Mouse (Mus musculus): ENCODE measurements around the gene C1qtnf1. TPM values are rescaled to one million over a fixed set of nuclear protein-coding genes. Genes with fewer than 3 reads are reported as not detected.

C1qtnf1 gene
- polyA plus RNA-seq, 1 experiment from 2014 or later = 2.7 TPM

- Histone ChIP-seq H3K9ac (ENCODE audit: low read depth, low read length) (no peak overlapping the region), H3K4me2 (no peak overlapping the region), H3K27ac (ENCODE audit: low read depth, low read length) (no peak overlapping the region), H3K27me3 (ENCODE audit: control insufficient read depth, insufficient read depth, low read length) (peaks cover 8% of the 10 kb centered on the region), H3K9me3 (replicated peaks; ENCODE audit: control insufficient read depth, low read length) (no peaks in the 10 kb centered on the region), H3K4me3 (ENCODE audit: low read depth, low read length) (no peak overlapping the region), H3K4me1 (ENCODE audit: control insufficient read depth, insufficient read depth, low read length) (no peaks in the 10 kb centered on the region), H3K36me3 (ENCODE audit: control insufficient read depth, insufficient read depth, low read length) (no peaks in the 10 kb centered on the region)
- no peak for ATAC-seq (replicated peaks; ENCODE audit: insufficient number of reproducible peaks, low FRiP score, low TSS enrichment)
- 68% methylated on average over 8 of the region's 8 CpGs for WGBS (ENCODE audit: insufficient replicate concordance)
Measured at GRCm38 (mm10) chr11:118488191-118488906, 60.3 kb downstream of the C1qtnf1 start.

- Histone ChIP-seq H3K4me2 (no peak overlapping the region), H3K4me3 (ENCODE audit: low read depth, low read length) (no peak overlapping the region), H3K36me3 (ENCODE audit: control insufficient read depth, insufficient read depth, low read length) (no peaks in the 10 kb centered on the region), H3K9ac (ENCODE audit: low read depth, low read length) (no peak overlapping the region), H3K9me3 (replicated peaks; ENCODE audit: control insufficient read depth, low read length) (no peaks in the 10 kb centered on the region), H3K27me3 (ENCODE audit: control insufficient read depth, insufficient read depth, low read length) (peaks cover 8% of the 10 kb centered on the region), H3K27ac (ENCODE audit: low read depth, low read length) (no peak overlapping the region), H3K4me1 (ENCODE audit: control insufficient read depth, insufficient read depth, low read length) (no peaks in the 10 kb centered on the region)
- no peak for ATAC-seq (replicated peaks; ENCODE audit: insufficient number of reproducible peaks, low FRiP score, low TSS enrichment)
- WGBS (ENCODE audit: insufficient replicate concordance) = 85% methylated on average over 12 of the region's 12 CpGs
Measured at GRCm38 (mm10) chr11:118488907-118489270, 60.9 kb downstream of the C1qtnf1 start.

- Histone ChIP-seq H3K4me3 (ENCODE audit: low read depth, low read length) (no peak overlapping the region), H3K36me3 (ENCODE audit: control insufficient read depth, insufficient read depth, low read length) (no peaks in the 10 kb centered on the region), H3K9me3 (replicated peaks; ENCODE audit: control insufficient read depth, low read length) (no peaks in the 10 kb centered on the region), H3K27me3 (ENCODE audit: control insufficient read depth, insufficient read depth, low read length) (peaks cover 11% of the 10 kb centered on the region), H3K27ac (ENCODE audit: low read depth, low read length) (no peak overlapping the region), H3K9ac (ENCODE audit: low read depth, low read length) (peak overlapping the region; percentile 23; the same call in 1 of the 2 replicates), H3K4me1 (ENCODE audit: control insufficient read depth, insufficient read depth, low read length) (peaks cover 3% of the 10 kb centered on the region; the same call in 1 of the 2 replicates), H3K4me2 (peak overlapping the region; percentile 46)
- WGBS (ENCODE audit: insufficient replicate concordance) = 15% methylated on average over 22 of the region's 22 CpGs
- ATAC-seq (replicated peaks; ENCODE audit: insufficient number of reproducible peaks, low FRiP score, low TSS enrichment) = no peak
Measured at GRCm38 (mm10) chr11:118490566-118491218, 62.7 kb downstream of the C1qtnf1 start.

- Histone ChIP-seq H3K27me3 (ENCODE audit: control insufficient read depth, insufficient read depth, low read length) (peaks cover 11% of the 10 kb centered on the region), H3K9ac (ENCODE audit: low read depth, low read length) (no peak overlapping the region), H3K4me2 (no peak overlapping the region), H3K4me1 (ENCODE audit: control insufficient read depth, insufficient read depth, low read length) (peaks cover 3% of the 10 kb centered on the region; the same call in 1 of the 2 replicates), H3K4me3 (ENCODE audit: low read depth, low read length) (no peak overlapping the region), H3K36me3 (ENCODE audit: control insufficient read depth, insufficient read depth, low read length) (no peaks in the 10 kb centered on the region), H3K27ac (ENCODE audit: low read depth, low read length) (no peak overlapping the region), H3K9me3 (replicated peaks; ENCODE audit: control insufficient read depth, low read length) (no peaks in the 10 kb centered on the region)
- 86% methylated on average over 7 of the region's 7 CpGs for WGBS (ENCODE audit: insufficient replicate concordance)
- no peak for ATAC-seq (replicated peaks; ENCODE audit: insufficient number of reproducible peaks, low FRiP score, low TSS enrichment)
Measured at GRCm38 (mm10) chr11:118491230-118491629, 63.2 kb downstream of the C1qtnf1 start.

GRCm38 (mm10) chr11:118493458-118493857 is 65.5 kb downstream of the C1qtnf1 start:
- H3K4me2 ChIP-seq = no peak overlapping the region
- no peaks in the 10 kb centered on the region for H3K9me3 ChIP-seq (replicated peaks; ENCODE audit: control insufficient read depth, low read length)
- no peak for ATAC-seq (replicated peaks; ENCODE audit: insufficient number of reproducible peaks, low FRiP score, low TSS enrichment)
- 62% methylated on average over 2 of the region's 2 CpGs for WGBS (ENCODE audit: insufficient replicate concordance)
- H3K9ac ChIP-seq (ENCODE audit: low read depth, low read length) = no peak overlapping the region
- no peaks in the 10 kb centered on the region for H3K36me3 ChIP-seq (ENCODE audit: control insufficient read depth, insufficient read depth, low read length)
- peaks cover 3% of the 10 kb centered on the region; the same call in 1 of the 2 replicates for H3K4me1 ChIP-seq (ENCODE audit: control insufficient read depth, insufficient read depth, low read length)
- peaks cover 11% of the 10 kb centered on the region for H3K27me3 ChIP-seq (ENCODE audit: control insufficient read depth, insufficient read depth, low read length)
- no peak overlapping the region for H3K27ac ChIP-seq (ENCODE audit: low read depth, low read length)
- no peak overlapping the region for H3K4me3 ChIP-seq (ENCODE audit: low read depth, low read length)

GRCm38 (mm10) chr11:118494001-118494737 is 66.2 kb downstream of the C1qtnf1 start:
- Histone ChIP-seq H3K36me3 (ENCODE audit: control insufficient read depth, insufficient read depth, low read length) (no peaks in the 10 kb centered on the region), H3K4me1 (ENCODE audit: control insufficient read depth, insufficient read depth, low read length) (peaks cover 3% of the 10 kb centered on the region; the same call in 1 of the 2 replicates), H3K4me2 (no peak overlapping the region), H3K9me3 (replicated peaks; ENCODE audit: control insufficient read depth, low read length) (no peaks in the 10 kb centered on the region), H3K27ac (ENCODE audit: low read depth, low read length) (no peak overlapping the region), H3K4me3 (ENCODE audit: low read depth, low read length) (no peak overlapping the region), H3K9ac (ENCODE audit: low read depth, low read length) (no peak overlapping the region), H3K27me3 (ENCODE audit: control insufficient read depth, insufficient read depth, low read length) (peaks cover 11% of the 10 kb centered on the region)
- ATAC-seq (replicated peaks; ENCODE audit: insufficient number of reproducible peaks, low FRiP score, low TSS enrichment) = no peak
- 63% methylated on average over 12 of the region's 12 CpGs for WGBS (ENCODE audit: insufficient replicate concordance)

- Histone ChIP-seq H3K9me3 (replicated peaks; ENCODE audit: control insufficient read depth, low read length) (no peaks in the 10 kb centered on the region), H3K9ac (ENCODE audit: low read depth, low read length) (no peak overlapping the region), H3K4me1 (ENCODE audit: control insufficient read depth, insufficient read depth, low read length) (peaks cover 3% of the 10 kb centered on the region; the same call in 1 of the 2 replicates), H3K4me2 (no peak overlapping the region), H3K4me3 (ENCODE audit: low read depth, low read length) (no peak overlapping the region), H3K27ac (ENCODE audit: low read depth, low read length) (no peak overlapping the region), H3K36me3 (ENCODE audit: control insufficient read depth, insufficient read depth, low read length) (no peaks in the 10 kb centered on the region), H3K27me3 (ENCODE audit: control insufficient read depth, insufficient read depth, low read length) (peaks cover 10% of the 10 kb centered on the region)
- 31% methylated on average over 5 of the region's 5 CpGs for WGBS (ENCODE audit: insufficient replicate concordance)
- no peak for ATAC-seq (replicated peaks; ENCODE audit: insufficient number of reproducible peaks, low FRiP score, low TSS enrichment)
Measured at GRCm38 (mm10) chr11:118495065-118495464, 67.1 kb downstream of the C1qtnf1 start.

- no peak for ATAC-seq (replicated peaks; ENCODE audit: insufficient number of reproducible peaks, low FRiP score, low TSS enrichment)
- Histone ChIP-seq H3K27me3 (ENCODE audit: control insufficient read depth, insufficient read depth, low read length) (peaks cover 6% of the 10 kb centered on the region), H3K9me3 (replicated peaks; ENCODE audit: control insufficient read depth, low read length) (no peaks in the 10 kb centered on the region), H3K4me1 (ENCODE audit: control insufficient read depth, insufficient read depth, low read length) (peaks cover 3% of the 10 kb centered on the region; the same call in 1 of the 2 replicates), H3K4me3 (ENCODE audit: low read depth, low read length) (no peak overlapping the region), H3K9ac (ENCODE audit: low read depth, low read length) (no peak overlapping the region), H3K27ac (ENCODE audit: low read depth, low read length) (no peak overlapping the region), H3K4me2 (no peak overlapping the region), H3K36me3 (ENCODE audit: control insufficient read depth, insufficient read depth, low read length) (no peaks in the 10 kb centered on the region)
- WGBS (ENCODE audit: insufficient replicate concordance) = 67% methylated on average over 20 of the region's 20 CpGs
Measured at GRCm38 (mm10) chr11:118496066-118496689, 68.2 kb downstream of the C1qtnf1 start.
